Mouse (Mus musculus) brain, embryonic 14.5 days (tissue): Measurements from ENCODE around the gene 4921517D22Rik. TPM values are rescaled to one million over a fixed set of nuclear protein-coding genes. Genes with fewer than 3 reads are reported as not detected.
"Not testable (repeated sequence)": the region's sequence is repeated elsewhere in the genome, so short reads cannot be mapped to it uniquely, and the experiment has no call there.

Experiments used
- DNase-seq: peaks from one replicate; pipeline ENCODE4 v3.0.0-alpha.2; 2011; ENCODE audit warnings: low read depth
- CTCF ChIP-seq: fragments of 200-500 bp; IDR thresholded peaks from 2 replicates; pipeline ENCODE4 v1.5.1; 2012; ENCODE audit warnings: inconsistent platforms, mild to moderate bottlenecking, moderate library complexity, borderline replicate concordance; ENCODE audit not compliant: insufficient read depth, insufficient read length; ENCODE audit errors: extremely low read depth
- POLR2A ChIP-seq: fragments of 200-500 bp; IDR thresholded peaks from 2 replicates; pipeline ENCODE4 v1.6.1; 2012; ENCODE audit warnings: mild to moderate bottlenecking, inconsistent platforms, borderline replicate concordance; ENCODE audit not compliant: poor library complexity, insufficient read depth, insufficient read length, severe bottlenecking; ENCODE audit errors: extremely low read depth
- polyA plus RNA-seq: library from polyadenylated mRNA; depleted of rRNA; stranded (reverse); fragments of >200 nt; gene quantifications from 2 replicates; pipeline ENCODE4 v1.2.3, GENCODE M21; 2012; rRNA removed

Gene 4921517D22Rik
- polyA plus RNA-seq, result not detected in 2 replicates

- no peak for DNase-seq
- no peak for TF ChIP-seq CTCF
- no peak for TF ChIP-seq POLR2A
These were observed at the start of gene 4921517D22Rik for GRCm38 (mm10) chr13:59694008-59694407. Gene 4921517D22Rik, minus strand, starts transcription at chr13:59694108.

GRCm38 (mm10) chr13:59741697-59742096, 47.8 kb upstream of the 4921517D22Rik start:
- DNase-seq, result no peak
- peak; percentile 26; the same call in 1 of the 2 replicates for TF ChIP-seq CTCF
- TF ChIP-seq POLR2A, result no peak

- DNase-seq, result no peak
- TF ChIP-seq CTCF (no peak), POLR2A (no peak)
These were observed 47.2 kb upstream of the 4921517D22Rik start for GRCm38 (mm10) chr13:59741096-59741495.

- no peak for DNase-seq
- TF ChIP-seq CTCF, result no peak
- no peak for TF ChIP-seq POLR2A
These were observed 45.5 kb upstream of the 4921517D22Rik start for GRCm38 (mm10) chr13:59739397-59739796.

- no peak for DNase-seq
- TF ChIP-seq POLR2A (no peak), CTCF (no peak)
These were observed 44.5 kb upstream of the 4921517D22Rik start for GRCm38 (mm10) chr13:59738455-59738854.

GRCm38 (mm10) chr13:59735190-59735589, 41.3 kb upstream of the 4921517D22Rik start:
- TF ChIP-seq POLR2A (no peak), CTCF (no peak)
- peak; percentile 64 for DNase-seq

DNA sequence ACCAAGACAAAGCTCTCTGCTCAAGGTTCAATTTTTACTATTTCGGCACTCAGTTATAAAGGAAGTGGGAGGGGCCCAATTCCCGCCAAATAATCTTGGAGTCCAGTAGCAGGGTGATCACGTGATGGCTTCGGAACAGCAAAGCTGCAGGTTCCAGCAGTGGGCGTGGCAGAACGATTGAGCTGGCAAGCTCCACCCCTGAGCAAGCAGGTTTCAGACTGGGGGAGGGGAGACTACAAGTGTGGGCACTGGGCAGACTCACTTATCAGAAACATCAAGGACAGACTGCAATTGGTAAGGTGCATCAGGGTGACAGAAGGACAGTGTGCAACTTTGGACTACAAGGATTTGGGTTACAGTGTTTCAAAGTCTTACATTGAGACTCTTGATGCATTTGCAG, 40.4 kb upstream of the 4921517D22Rik start:
- not testable (repeated sequence) for DNase-seq

DNA sequence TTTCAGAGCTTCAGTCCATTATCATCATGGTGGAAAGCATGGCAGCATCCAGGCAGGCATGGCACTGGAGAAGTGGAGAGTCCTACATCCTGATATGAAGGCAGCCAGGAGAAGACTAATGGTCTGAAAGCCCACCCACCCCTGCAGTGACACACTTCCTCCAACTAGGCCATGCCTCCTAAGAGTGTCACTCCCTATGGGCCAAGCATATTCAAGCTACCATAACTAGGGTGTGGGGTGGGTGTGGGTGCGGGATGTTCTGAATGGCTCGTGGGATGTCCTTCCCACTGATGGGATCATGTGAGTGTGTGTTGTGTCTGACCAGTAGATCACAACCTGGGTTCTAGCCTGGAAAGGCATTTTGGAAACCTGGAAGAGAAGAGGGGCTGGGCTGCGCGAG, 40.0 kb upstream of the 4921517D22Rik start:
- no peak for TF ChIP-seq POLR2A
- no peak for TF ChIP-seq CTCF

DNA sequence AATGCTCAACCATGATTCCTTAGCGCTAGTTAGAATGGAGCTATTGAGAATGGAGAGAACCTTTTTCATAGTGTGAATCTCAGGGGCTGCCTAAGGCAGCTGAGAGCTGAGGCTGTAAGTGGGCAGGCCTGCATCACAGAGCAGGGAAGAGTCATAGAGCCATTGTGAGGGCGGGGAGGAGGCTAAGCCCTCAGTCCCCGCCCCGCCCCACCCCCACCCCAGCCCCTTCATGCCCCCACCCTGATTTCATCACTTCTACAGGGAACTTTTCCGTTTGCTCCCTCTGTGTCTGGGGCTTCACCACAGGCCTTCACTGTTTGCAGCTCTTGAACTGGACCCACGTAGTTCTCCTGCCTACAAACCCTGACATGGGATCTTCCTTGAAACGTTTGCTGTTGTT, 37.7 kb upstream of the 4921517D22Rik start, which contains the start of gene Spata31d1d:
Gene Spata31d1d, minus strand, starts transcription at position 101 of the 400 bp plus-strand sequence.
- TF ChIP-seq CTCF (no peak), POLR2A (no peak)

More for the DNA sequence above, 40.0 kb upstream of the 4921517D22Rik start:
- DNase-seq, result no peak

DNA sequence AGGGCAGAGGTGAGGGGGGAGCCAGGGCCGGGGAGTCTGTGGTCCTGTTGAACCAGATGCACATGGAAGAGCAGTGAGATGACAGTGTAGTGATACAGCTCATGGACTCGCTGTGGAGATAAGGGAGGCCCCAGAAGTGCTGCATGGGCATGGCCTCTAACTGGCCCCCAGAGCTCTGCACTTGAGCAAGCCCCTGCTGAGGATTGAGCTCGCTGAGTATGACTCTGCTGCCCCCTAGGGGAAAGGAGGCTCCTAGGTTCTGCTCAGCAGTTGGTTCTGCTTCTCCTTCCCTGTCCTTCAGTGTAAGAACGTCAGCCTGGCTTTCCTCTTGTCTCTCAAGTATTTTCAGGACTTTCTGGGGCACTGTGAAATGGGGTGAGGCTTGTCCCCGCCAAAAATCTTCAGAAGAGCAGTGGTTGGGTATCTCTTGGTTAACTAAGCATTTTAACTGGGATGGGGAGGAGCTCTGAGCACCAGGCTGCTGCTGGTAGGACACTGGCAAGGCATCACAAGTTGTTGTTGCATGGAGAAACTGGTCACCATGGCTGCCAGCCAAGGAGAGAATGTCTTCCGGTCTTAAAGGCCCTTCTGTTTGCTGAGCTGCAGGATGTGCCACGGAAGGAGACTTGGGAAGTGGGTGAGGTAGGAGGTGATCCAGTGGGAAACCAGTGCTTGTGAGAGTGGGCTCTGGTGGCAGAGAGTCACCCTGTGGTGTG, 34.6 kb upstream of the 4921517D22Rik start:
- DNase-seq, result peak; percentile 92
- TF ChIP-seq CTCF, result peak; percentile 95
- TF ChIP-seq POLR2A, result no peak

More for the DNA sequence above, 37.7 kb upstream of the 4921517D22Rik start, which contains the start of gene Spata31d1d:
- no peak for DNase-seq

DNA sequence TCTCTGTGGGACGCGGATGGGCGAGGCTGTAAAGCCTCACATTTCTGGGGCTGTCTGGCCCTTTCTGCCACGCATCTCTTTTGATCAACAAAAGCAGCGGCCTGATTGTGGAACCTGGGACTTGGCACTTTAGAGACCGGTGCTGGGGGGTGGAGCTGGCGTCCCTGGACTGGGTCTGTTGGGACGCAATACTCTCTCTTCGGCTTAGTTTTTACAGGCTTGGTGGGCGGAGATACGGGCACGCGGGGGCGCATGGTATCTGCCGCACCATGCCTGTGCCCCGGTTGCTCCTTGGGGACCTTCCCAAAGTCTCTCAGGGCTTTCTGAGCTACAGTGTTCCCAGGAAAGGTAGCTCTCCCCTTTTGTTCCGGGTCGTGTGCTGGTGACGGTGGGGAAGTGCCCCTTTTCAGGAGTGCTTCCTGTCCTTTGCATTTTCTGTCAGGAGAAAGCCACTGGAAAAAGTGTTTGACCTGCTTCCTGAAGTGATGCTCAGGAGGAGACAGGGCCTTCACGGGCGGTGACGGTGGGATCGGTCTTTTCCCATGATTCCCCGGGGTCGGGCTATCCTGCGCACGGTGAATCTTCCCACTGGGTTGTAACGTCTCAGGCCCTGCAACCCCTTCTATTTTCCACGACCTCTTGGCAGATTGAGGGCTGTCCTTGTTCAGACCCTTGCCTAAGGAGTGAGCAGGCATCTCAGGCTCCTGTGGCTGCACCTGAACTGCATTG, 32.4 kb upstream of the 4921517D22Rik start:
- peak; percentile 7 for DNase-seq
- no peak for TF ChIP-seq CTCF
- no peak for TF ChIP-seq POLR2A

DNA sequence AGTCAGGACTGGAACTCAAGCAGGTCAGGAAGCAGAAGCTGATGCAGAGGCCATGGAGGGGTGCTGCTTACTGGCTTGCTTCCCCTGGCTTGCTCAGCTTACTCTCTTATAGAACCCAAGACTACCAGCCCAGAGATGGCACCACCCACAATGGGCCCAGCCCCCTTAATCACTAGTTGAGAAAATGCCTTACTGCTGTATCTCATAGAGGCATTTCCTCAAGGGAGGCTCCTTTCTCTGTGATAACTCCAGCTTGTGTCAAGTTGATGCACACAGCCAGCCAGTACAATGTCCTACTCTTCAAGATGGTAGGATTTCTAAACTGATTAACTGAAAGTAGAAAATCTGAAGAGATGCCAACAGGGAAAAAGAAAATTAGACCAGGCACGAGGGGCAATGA, 28.2 kb upstream of the 4921517D22Rik start:
- not testable (repeated sequence) for DNase-seq
